Mouse (Mus musculus) lung, postnatal 0 days (tissue): ENCODE measurements around the gene Cep131.

Source experiments
- CTCF ChIP-seq: IDR thresholded peaks from 2 replicates; pipeline ENCODE4 v1.5.1; 2016; ENCODE audit warnings: antibody characterized with exemption, mild to moderate bottlenecking
- EP300 ChIP-seq: IDR thresholded peaks from 2 replicates; pipeline ENCODE4 v1.6.1; 2016; ENCODE audit warnings: antibody characterized with exemption, mild to moderate bottlenecking, control low read depth

DNA sequence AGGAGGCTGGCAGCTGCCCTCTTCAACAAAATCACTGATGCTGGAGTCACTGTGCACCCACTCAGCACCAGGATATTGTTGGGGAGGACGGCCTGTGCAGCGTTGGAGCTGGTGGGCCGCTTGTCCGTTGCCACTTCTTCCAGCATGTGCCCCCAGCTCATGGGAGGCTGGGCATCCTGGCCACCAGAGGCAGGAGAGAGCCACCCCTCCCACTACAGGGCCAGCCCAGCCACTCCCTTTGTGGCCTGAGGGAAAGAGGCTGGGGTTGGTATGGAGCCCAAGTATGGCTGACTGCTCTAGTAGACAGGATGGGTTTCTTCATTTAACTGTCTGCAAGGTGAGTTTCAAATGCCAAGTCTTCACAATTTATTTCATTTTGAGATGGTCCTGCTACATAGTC lies 71.9 kb downstream of the Cep131 start:
- TF ChIP-seq CTCF (no peak; the same call in 1 of the 2 replicates), EP300 (no peak)
